Mouse (Mus musculus) G1E (cell line): ENCODE measurements around the gene Satb1. TPM values are rescaled to one million over a fixed set of nuclear protein-coding genes. Genes with fewer than 3 reads are reported as not detected.

Experiments
- ATAC-seq: 2 replicates; pipeline ENCODE4 v1.8.0; 2016; ENCODE audit warnings: mild to moderate bottlenecking; ENCODE audit not compliant: insufficient number of reproducible peaks, poor library complexity, low FRiP score, severe bottlenecking; ENCODE audit errors: extremely low read depth
- DNase-seq: peaks from one replicate; pipeline ENCODE4 v3.0.0; 2012; ENCODE audit warnings: low spot score
- H3K27me3 ChIP-seq: 2 replicates; pipeline ENCODE4 v1.6.1; 2012; ENCODE audit warnings: mild to moderate bottlenecking, low read length, inconsistent platforms; ENCODE audit not compliant: insufficient read depth
- H3K36me3 ChIP-seq: replicated peaks from 2 replicates; pipeline ENCODE3; 2012; ENCODE audit warnings: mild to moderate bottlenecking, inconsistent platforms
- H3K4me1 ChIP-seq: 2 replicates; pipeline ENCODE4 v1.6.1; 2012; ENCODE audit warnings: low read depth, low read length, inconsistent platforms, mixed read lengths; ENCODE audit not compliant: insufficient read depth
- H3K4me3 ChIP-seq: 2 replicates; pipeline ENCODE4 v1.5.1; 2012; ENCODE audit warnings: low read depth, mild to moderate bottlenecking, inconsistent platforms, low read length, moderate library complexity, mixed read lengths
- H3K9me3 ChIP-seq: replicated peaks from 2 replicates; pipeline ENCODE4 v1.6.1; 2012; ENCODE audit warnings: inconsistent platforms
- CTCF ChIP-seq: IDR thresholded peaks from 2 replicates; pipeline ENCODE4 v1.5.1; 2012; ENCODE audit warnings: low read depth, low read length, inconsistent platforms, mixed read lengths
- GATA1 ChIP-seq: IDR thresholded peaks from 2 replicates; pipeline ENCODE4 v1.6.1; 2012; ENCODE audit warnings: borderline replicate concordance, low read length, inconsistent platforms, mixed read lengths
- GATA2 ChIP-seq: IDR thresholded peaks from 2 replicates; pipeline ENCODE4 v1.6.1; 2012; ENCODE audit warnings: low read depth, low read length, inconsistent platforms, borderline replicate concordance
- POLR2AphosphoS5 ChIP-seq: IDR thresholded peaks from 2 replicates; pipeline ENCODE4 v1.6.1; 2012; ENCODE audit warnings: low read depth, low read length, inconsistent platforms; ENCODE audit not compliant: insufficient replicate concordance
- TAL1 ChIP-seq: conservative IDR thresholded peaks from 2 replicates; pipeline ENCODE4 v1.6.1; 2012; ENCODE audit warnings: low read depth, low read length, inconsistent platforms, mixed read lengths
- polyA plus RNA-seq: library from polyadenylated mRNA; stranded (reverse); fragments of >175 nt; gene quantifications from 2 replicates; pipeline ENCODE4 v1.2.3, GENCODE M21; 2012
- total RNA-seq, 2 experiments: library from RNA; stranded (forward) in 1 of 2; stranded (reverse) in 1 of 2; fragments of 200-1000 nt in 1 of 2; fragments of >200 nt in 1 of 2; fragmentation: Nextera tagmentation in 1 of 2; gene quantifications; 2 replicates each; pipeline ENCODE4 v1.2.3; 2014 to 2017

The Satb1 gene
- total and polyA plus RNA-seq, 3 experiments = 0.22 TPM; not detected in 2

GRCm38 (mm10) chr17:51791226-51791625, 41.9 kb downstream of the Satb1 start:
- TF ChIP-seq POLR2AphosphoS5 = no peak
- TF ChIP-seq TAL1 = no peak
- no peak for TF ChIP-seq CTCF
- no peak for TF ChIP-seq GATA1
- no peak for TF ChIP-seq GATA2
- Histone ChIP-seq H3K4me1 (no peaks in the 10 kb centered on the region), H3K9me3 (peaks cover 26% of the 10 kb centered on the region), H3K36me3 (no peaks in the 10 kb centered on the region), H3K4me3 (no peak overlapping the region), H3K27me3 (no peaks in the 10 kb centered on the region)
- no peak for DNase-seq
- ATAC-seq = no peak

GRCm38 (mm10) chr17:51790387-51791060, 42.6 kb downstream of the Satb1 start:
- Histone ChIP-seq H3K4me1 (no peaks in the 10 kb centered on the region), H3K36me3 (no peaks in the 10 kb centered on the region)
- TF ChIP-seq TAL1 (no peak), CTCF (no peak), GATA1 (no peak), POLR2AphosphoS5 (no peak), GATA2 (no peak)

GRCm38 (mm10) chr17:51789777-51790176, 43.3 kb downstream of the Satb1 start:
- no peaks in the 10 kb centered on the region for H3K36me3 ChIP-seq
- H3K27me3 ChIP-seq = no peaks in the 10 kb centered on the region
- no peak for ATAC-seq
- DNase-seq = no peak
- TF ChIP-seq GATA1 = no peak
- TF ChIP-seq POLR2AphosphoS5 = no peak
- TF ChIP-seq CTCF = no peak
- no peak for TF ChIP-seq TAL1
- TF ChIP-seq GATA2 = no peak
- no peak overlapping the region for H3K4me3 ChIP-seq
- H3K4me1 ChIP-seq = no peaks in the 10 kb centered on the region
- peaks cover 35% of the 10 kb centered on the region for H3K9me3 ChIP-seq

More at GRCm38 (mm10) chr17:51790387-51791060, 42.6 kb downstream of the Satb1 start:
- H3K27me3 ChIP-seq = no peaks in the 10 kb centered on the region
- peaks cover 31% of the 10 kb centered on the region for H3K9me3 ChIP-seq
- ATAC-seq (no peak), DNase-seq (no peak)
- no peak overlapping the region for H3K4me3 ChIP-seq

DNA sequence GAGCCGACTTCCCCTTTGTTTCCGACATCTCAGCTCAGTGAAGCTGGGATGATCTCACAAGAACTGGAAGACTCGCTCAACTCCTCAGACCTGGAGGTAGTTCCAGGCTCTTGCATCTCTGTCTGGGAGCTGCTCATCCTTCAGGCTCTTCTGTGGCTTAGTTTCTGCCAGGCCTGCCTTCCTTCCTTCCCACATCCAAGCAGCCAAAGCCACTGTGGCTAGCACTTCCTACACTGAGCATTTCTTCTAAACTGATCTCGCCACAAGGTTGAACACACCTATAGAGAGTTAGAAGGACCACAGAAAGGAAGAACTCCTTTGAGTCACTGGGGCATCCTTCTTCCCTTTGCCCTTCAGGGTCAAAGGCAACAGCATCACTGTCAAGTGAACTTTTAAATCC, 44.0 kb downstream of the Satb1 start:
- no peak for ATAC-seq
- TF ChIP-seq POLR2AphosphoS5 = no peak
- no peak for TF ChIP-seq TAL1
- no peak for TF ChIP-seq GATA1
- no peak for TF ChIP-seq GATA2
- TF ChIP-seq CTCF = no peak

GRCm38 (mm10) chr17:51787955-51788354, 45.1 kb downstream of the Satb1 start:
- no peak for TF ChIP-seq CTCF
- TF ChIP-seq TAL1 = no peak
- TF ChIP-seq GATA2 = no peak
- TF ChIP-seq POLR2AphosphoS5 = no peak
- no peak for TF ChIP-seq GATA1
- Histone ChIP-seq H3K4me1 (no peaks in the 10 kb centered on the region), H3K27me3 (no peaks in the 10 kb centered on the region), H3K36me3 (no peaks in the 10 kb centered on the region), H3K4me3 (no peak overlapping the region), H3K9me3 (peaks cover 37% of the 10 kb centered on the region)
- DNase-seq (no peak), ATAC-seq (no peak)

More for the DNA sequence above, 44.0 kb downstream of the Satb1 start:
- DNase-seq = no peak
- Histone ChIP-seq H3K36me3 (no peaks in the 10 kb centered on the region), H3K9me3 (peaks cover 35% of the 10 kb centered on the region), H3K4me3 (no peak overlapping the region), H3K4me1 (no peaks in the 10 kb centered on the region), H3K27me3 (no peaks in the 10 kb centered on the region)

DNA sequence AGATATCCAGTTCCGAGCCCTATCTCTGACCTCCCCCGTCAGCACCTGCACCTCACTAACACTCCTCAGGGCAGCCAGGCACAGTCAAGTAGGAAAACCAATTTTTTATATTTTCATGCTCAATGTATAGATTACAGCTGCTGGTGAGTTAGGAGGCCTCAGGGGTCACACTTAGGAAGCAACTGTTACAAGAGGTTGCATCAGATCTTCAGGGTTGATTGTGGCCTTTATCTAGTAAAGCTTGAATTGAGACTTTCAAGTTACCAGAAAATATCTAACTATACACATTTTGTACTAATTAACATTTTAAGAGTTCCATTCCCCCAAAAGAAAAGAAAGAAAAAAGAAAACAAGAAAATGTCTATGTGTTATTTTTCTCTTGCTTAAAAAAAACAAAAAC, 47.0 kb downstream of the Satb1 start:
- no peak for DNase-seq
- Histone ChIP-seq H3K27me3 (no peaks in the 10 kb centered on the region), H3K4me3 (no peak overlapping the region), H3K4me1 (no peaks in the 10 kb centered on the region), H3K36me3 (no peaks in the 10 kb centered on the region), H3K9me3 (peaks cover 45% of the 10 kb centered on the region)
- no peak for ATAC-seq
- TF ChIP-seq TAL1 (no peak), POLR2AphosphoS5 (no peak)

GRCm38 (mm10) chr17:51784935-51785334, 48.2 kb downstream of the Satb1 start:
- DNase-seq (no peak), ATAC-seq (no peak)
- H3K4me1 ChIP-seq = no peaks in the 10 kb centered on the region
- H3K4me3 ChIP-seq = no peak overlapping the region
- TF ChIP-seq GATA1 = no peak
- no peak for TF ChIP-seq TAL1
- TF ChIP-seq GATA2 = no peak
- TF ChIP-seq POLR2AphosphoS5 = no peak
- no peak for TF ChIP-seq CTCF
- peaks cover 44% of the 10 kb centered on the region for H3K9me3 ChIP-seq
- H3K27me3 ChIP-seq = no peaks in the 10 kb centered on the region
- H3K36me3 ChIP-seq = no peaks in the 10 kb centered on the region
